Mouse (Mus musculus): ENCODE measurements around the gene St6galnac3. TPM values are rescaled to one million over a fixed set of nuclear protein-coding genes. Genes with fewer than 3 reads are reported as not detected.

The St6galnac3 gene
- polyA plus RNA-seq, 1 experiment from 2014 or later: 41.4 TPM

DNA sequence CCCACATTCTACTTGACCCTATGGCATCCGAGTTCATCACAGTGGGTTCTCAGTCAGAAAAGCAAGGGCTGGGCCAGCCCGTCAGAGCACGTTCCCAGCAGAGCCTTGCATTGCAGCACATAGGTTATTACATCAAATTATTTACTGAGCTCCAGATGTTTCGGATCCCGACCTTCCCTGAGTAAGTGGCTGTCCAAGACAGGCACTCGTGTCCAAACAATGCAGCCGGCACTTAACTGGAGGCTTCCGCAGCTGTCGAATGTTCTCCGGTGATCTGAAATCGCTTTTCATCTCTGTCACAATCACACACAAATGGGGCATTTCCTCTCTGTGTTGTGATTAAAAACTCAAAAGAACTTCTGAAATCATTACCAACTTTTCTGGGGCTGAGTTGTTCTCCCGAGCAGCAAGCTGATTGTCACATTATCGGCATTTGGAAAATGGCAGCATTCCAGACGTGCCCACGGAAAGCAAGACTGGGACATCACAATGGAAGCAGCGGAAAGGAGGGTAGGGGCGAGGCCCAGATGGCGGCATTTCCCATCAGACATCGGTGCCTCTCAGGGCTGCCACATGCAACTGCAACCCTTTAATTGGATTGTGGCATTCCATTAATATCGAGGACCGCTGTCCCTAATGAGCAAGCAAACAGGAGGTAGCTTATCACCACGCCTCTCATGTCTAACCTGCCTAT lies 428.5 kb downstream of the St6galnac3 start:
- Histone ChIP-seq H3K4me2 (ENCODE audit: low read depth) (no peak overlapping the region), H3K4me1 (ENCODE audit: control insufficient read depth, insufficient read depth, low read length) (no peaks in the 10 kb centered on the region), H3K27me3 (ENCODE audit: control insufficient read depth, insufficient read depth, low read length) (no peaks in the 10 kb centered on the region), H3K9me3 (ENCODE audit: control insufficient read depth, low read length) (no peaks in the 10 kb centered on the region), H3K4me3 (ENCODE audit: low read depth, low read length) (no peak overlapping the region), H3K9ac (ENCODE audit: low read length) (no peak overlapping the region), H3K27ac (ENCODE audit: low read depth, low read length) (no peak overlapping the region), H3K36me3 (ENCODE audit: control insufficient read depth, insufficient read depth, low read length) (no peaks in the 10 kb centered on the region)
- ATAC-seq (ENCODE audit: insufficient read depth, low FRiP score, low TSS enrichment) (no peak), DNase-seq (ENCODE audit: low spot score) (no peak)
- whole genome bisulfite sequencing: 85% methylated on average over 22 of the region's 22 CpGs

DNA sequence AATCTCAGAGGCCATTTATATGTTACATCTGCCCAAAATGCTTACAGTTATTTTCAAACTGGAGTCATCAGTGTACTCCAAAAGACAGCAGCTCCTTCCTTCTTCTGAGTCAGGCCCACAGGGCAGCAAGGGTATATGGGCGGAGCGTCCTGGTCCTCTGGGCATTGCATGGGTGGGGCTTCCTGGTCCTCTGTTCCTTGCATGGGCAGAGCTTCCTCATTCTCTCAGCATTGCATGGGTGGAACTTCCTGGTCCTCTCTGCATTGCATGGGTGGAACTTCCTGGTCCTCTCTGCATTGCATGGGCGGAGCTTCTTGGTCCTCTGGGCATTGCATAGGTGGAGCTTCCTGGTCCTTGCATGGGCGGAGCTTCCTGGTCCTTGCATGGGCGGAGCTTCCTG lies 432.1 kb downstream of the St6galnac3 start:
- Histone ChIP-seq H3K4me1 (ENCODE audit: control insufficient read depth, insufficient read depth, low read length) (no peaks in the 10 kb centered on the region), H3K27ac (ENCODE audit: low read depth, low read length) (no peak overlapping the region), H3K27me3 (ENCODE audit: control insufficient read depth, insufficient read depth, low read length) (no peaks in the 10 kb centered on the region), H3K9me3 (ENCODE audit: control insufficient read depth, low read length) (no peaks in the 10 kb centered on the region), H3K9ac (ENCODE audit: low read length) (no peak overlapping the region), H3K4me2 (ENCODE audit: low read depth) (no peak overlapping the region), H3K36me3 (ENCODE audit: control insufficient read depth, insufficient read depth, low read length) (no peaks in the 10 kb centered on the region), H3K4me3 (ENCODE audit: low read depth, low read length) (no peak overlapping the region)
- no peak for DNase-seq (ENCODE audit: low spot score)
- no peak for ATAC-seq (ENCODE audit: insufficient read depth, low FRiP score, low TSS enrichment)
- 93% methylated on average over 5 of the region's 5 CpGs for WGBS

DNA sequence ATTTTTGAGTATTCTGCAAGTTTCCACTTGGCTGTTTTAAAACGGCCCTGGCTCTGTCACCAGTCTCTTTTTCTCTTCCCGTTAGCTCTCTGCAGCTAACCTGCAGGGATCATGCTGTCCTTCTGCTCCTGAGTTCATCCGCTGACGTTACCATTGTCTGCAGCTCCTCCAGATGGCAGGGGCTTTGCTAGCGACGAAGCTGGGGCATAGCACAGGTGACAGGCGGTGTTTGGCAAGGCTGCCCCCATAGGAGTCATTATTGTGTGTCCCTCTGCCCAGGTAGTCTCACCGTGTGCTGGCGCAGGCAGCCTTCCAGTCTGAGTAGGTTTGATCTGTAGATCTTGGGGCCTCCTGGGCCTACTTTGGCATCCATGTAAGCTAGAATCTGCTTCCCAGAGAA lies 432.6 kb downstream of the St6galnac3 start:
- no peak overlapping the region for H3K9ac ChIP-seq (ENCODE audit: low read length)
- H3K4me1 ChIP-seq (ENCODE audit: control insufficient read depth, insufficient read depth, low read length): no peaks in the 10 kb centered on the region
- WGBS: 86% methylated on average over 9 of the region's 9 CpGs
- ATAC-seq (ENCODE audit: insufficient read depth, low FRiP score, low TSS enrichment) (no peak), DNase-seq (ENCODE audit: low spot score) (no peak)
- H3K9me3 ChIP-seq (ENCODE audit: control insufficient read depth, low read length): no peaks in the 10 kb centered on the region
- H3K27me3 ChIP-seq (ENCODE audit: control insufficient read depth, insufficient read depth, low read length): no peaks in the 10 kb centered on the region
- no peak overlapping the region for H3K4me2 ChIP-seq (ENCODE audit: low read depth)
- no peak overlapping the region for H3K27ac ChIP-seq (ENCODE audit: low read depth, low read length)
- no peaks in the 10 kb centered on the region for H3K36me3 ChIP-seq (ENCODE audit: control insufficient read depth, insufficient read depth, low read length)
- H3K4me3 ChIP-seq (ENCODE audit: low read depth, low read length): no peak overlapping the region

DNA sequence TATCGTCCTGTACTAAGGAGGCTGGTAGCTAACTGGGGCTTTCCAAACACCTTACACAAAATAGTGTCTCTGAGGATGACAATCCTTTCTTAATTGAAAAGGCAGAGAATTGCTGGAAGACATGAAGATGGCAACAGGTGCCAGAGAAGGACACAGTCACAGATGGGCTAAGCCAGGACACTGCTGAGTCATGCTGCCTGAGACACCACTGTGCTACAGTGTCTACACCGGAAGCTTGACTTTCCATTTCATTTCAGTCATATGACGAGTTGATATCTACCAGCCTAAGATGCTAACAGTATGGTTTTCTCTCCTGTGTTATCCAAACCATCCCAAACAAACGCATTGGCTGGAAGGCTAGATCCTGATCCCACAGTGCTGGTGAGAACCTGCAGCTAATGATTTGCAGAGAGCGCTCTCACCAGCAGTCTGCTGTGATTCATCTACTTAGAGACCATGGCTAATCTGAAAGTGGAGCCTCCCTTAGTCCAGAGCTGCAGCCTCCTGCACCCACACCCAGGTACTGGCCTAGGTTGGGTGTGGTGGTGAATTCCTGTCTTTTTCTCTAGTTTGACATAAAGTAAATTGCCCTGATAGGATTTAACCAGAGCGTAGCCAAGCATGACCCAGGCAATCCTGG lies 433.4 kb downstream of the St6galnac3 start:
- H3K4me1 ChIP-seq (ENCODE audit: control insufficient read depth, insufficient read depth, low read length): no peaks in the 10 kb centered on the region
- WGBS: 91% methylated on average over 6 of the region's 6 CpGs
- no peak overlapping the region for H3K27ac ChIP-seq (ENCODE audit: low read depth, low read length)
- H3K27me3 ChIP-seq (ENCODE audit: control insufficient read depth, insufficient read depth, low read length): no peaks in the 10 kb centered on the region
- no peak overlapping the region for H3K4me3 ChIP-seq (ENCODE audit: low read depth, low read length)
- no peaks in the 10 kb centered on the region for H3K9me3 ChIP-seq (ENCODE audit: control insufficient read depth, low read length)
- H3K36me3 ChIP-seq (ENCODE audit: control insufficient read depth, insufficient read depth, low read length): no peaks in the 10 kb centered on the region
- ATAC-seq (ENCODE audit: insufficient read depth, low FRiP score, low TSS enrichment) (no peak), DNase-seq (ENCODE audit: low spot score) (no peak)
- no peak overlapping the region for H3K9ac ChIP-seq (ENCODE audit: low read length)
- H3K4me2 ChIP-seq (ENCODE audit: low read depth): no peak overlapping the region

DNA sequence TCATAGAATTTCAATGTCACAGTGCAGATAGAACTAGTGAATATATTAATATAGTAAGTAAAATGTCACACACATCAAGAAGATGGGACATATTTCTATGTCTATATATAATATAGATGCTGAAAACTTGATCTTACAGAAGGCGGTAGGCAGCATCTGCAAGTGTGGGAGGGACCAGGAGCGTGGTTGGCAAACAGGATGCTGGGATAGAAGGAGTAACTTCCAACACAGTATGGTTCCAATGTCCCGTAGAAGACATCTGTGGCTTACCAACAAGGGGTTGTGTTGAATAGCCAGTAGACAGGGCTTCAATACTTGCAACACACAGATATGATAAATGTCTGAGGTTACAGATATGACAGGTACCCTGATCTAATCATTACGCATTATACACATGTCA lies 435.0 kb downstream of the St6galnac3 start:
- Histone ChIP-seq H3K36me3 (ENCODE audit: control insufficient read depth, insufficient read depth, low read length) (no peaks in the 10 kb centered on the region), H3K4me1 (ENCODE audit: control insufficient read depth, insufficient read depth, low read length) (no peaks in the 10 kb centered on the region), H3K9ac (ENCODE audit: low read length) (no peak overlapping the region), H3K9me3 (ENCODE audit: control insufficient read depth, low read length) (no peaks in the 10 kb centered on the region), H3K27me3 (ENCODE audit: control insufficient read depth, insufficient read depth, low read length) (no peaks in the 10 kb centered on the region), H3K27ac (ENCODE audit: low read depth, low read length) (no peak overlapping the region), H3K4me2 (ENCODE audit: low read depth) (no peak overlapping the region), H3K4me3 (ENCODE audit: low read depth, low read length) (no peak overlapping the region)
- ATAC-seq (ENCODE audit: insufficient read depth, low FRiP score, low TSS enrichment) (no peak), DNase-seq (ENCODE audit: low spot score) (no peak)
- WGBS: 95% methylated on average over 4 of the region's 4 CpGs

DNA sequence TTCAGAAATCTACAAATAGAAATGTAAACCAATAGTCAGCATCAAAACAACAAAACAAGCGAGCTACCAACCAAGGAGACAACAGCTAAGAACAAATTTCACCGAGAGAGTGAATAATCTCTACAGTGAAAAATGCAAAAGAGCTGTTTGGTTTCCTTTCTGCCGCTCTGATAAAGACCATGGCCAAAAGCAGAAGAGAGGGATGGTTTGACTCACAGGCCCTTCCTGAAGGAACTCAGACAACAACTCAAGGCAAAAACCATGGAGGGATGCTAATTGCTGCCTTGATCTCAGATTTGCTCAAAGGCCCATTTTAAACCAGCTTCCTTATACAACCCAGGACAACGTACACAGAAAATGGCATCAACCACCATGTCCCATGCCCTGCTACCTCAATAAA lies 437.4 kb downstream of the St6galnac3 start:
- H3K4me3 ChIP-seq (ENCODE audit: low read depth, low read length): no peak overlapping the region
- H3K36me3 ChIP-seq (ENCODE audit: control insufficient read depth, insufficient read depth, low read length): no peaks in the 10 kb centered on the region
- H3K4me2 ChIP-seq (ENCODE audit: low read depth): no peak overlapping the region
- ATAC-seq (ENCODE audit: insufficient read depth, low FRiP score, low TSS enrichment) (no peak), DNase-seq (ENCODE audit: low spot score) (no peak)
- WGBS: 96% methylated on average over 4 of the region's 4 CpGs
- no peak overlapping the region for H3K9ac ChIP-seq (ENCODE audit: low read length)
- H3K27ac ChIP-seq (ENCODE audit: low read depth, low read length): no peak overlapping the region
- no peaks in the 10 kb centered on the region for H3K9me3 ChIP-seq (ENCODE audit: control insufficient read depth, low read length)
- no peaks in the 10 kb centered on the region for H3K4me1 ChIP-seq (ENCODE audit: control insufficient read depth, insufficient read depth, low read length)
- H3K27me3 ChIP-seq (ENCODE audit: control insufficient read depth, insufficient read depth, low read length): no peaks in the 10 kb centered on the region

DNA sequence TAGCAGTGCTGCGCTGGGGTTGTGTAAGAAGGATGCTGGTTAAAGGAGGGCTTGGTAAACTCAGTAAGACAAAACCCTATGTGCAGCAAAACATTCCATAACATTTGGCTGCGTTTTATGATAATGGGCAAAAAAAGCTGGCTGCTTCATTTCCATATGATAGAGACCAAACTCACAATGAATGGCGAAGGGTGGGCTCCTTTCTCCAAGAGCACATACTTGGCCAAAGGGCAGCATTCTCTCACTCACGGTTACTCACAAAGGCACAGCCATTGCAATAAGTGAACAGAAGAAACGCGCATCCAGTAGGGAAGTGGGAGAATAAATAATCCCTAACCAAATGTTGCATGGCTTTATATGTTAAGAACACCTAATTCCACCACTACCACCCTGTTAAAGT lies 437.9 kb downstream of the St6galnac3 start:
- H3K27ac ChIP-seq (ENCODE audit: low read depth, low read length): no peak overlapping the region
- ATAC-seq (ENCODE audit: insufficient read depth, low FRiP score, low TSS enrichment) (no peak), DNase-seq (ENCODE audit: low spot score) (no peak)
- H3K9me3 ChIP-seq (ENCODE audit: control insufficient read depth, low read length): no peaks in the 10 kb centered on the region
- H3K4me1 ChIP-seq (ENCODE audit: control insufficient read depth, insufficient read depth, low read length): no peaks in the 10 kb centered on the region
- H3K27me3 ChIP-seq (ENCODE audit: control insufficient read depth, insufficient read depth, low read length): no peaks in the 10 kb centered on the region
- no peak overlapping the region for H3K9ac ChIP-seq (ENCODE audit: low read length)
- no peak overlapping the region for H3K4me3 ChIP-seq (ENCODE audit: low read depth, low read length)
- no peaks in the 10 kb centered on the region for H3K36me3 ChIP-seq (ENCODE audit: control insufficient read depth, insufficient read depth, low read length)
- WGBS: 84% methylated on average over 6 of the region's 6 CpGs
- H3K4me2 ChIP-seq (ENCODE audit: low read depth): no peak overlapping the region

DNA sequence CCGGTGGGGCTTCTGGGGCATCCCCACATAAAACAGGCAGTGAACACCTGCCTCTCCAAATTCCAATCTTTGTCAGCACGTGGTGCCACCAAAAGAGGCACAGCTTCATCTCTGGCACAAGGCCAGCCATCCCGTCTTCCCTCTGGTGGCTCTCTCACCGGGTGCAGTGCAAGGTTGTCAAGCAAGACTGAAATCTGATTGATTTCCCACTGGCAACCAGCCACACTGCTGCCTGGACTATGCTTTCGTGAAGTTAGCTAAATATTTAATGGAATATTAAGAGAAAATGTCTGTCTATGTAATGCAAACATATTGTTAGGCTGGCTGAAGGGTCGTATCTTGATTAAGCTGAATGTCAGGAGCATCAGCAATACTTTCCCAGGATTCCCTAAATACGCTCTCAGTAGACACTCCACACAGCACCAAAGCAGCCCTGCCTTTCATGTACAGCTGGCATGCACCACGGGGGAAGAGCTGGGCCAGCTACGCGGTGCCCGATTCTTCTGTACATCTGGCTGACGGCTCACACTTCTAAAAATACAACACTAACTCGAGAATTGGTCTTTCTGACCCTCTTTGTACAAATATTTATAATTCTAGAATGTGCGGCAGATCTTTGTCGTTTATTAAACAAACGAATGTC lies 442.7 kb downstream of the St6galnac3 start:
- 81% methylated on average over 16 of the region's 16 CpGs for WGBS
- Histone ChIP-seq H3K9me3 (ENCODE audit: control insufficient read depth, low read length) (no peaks in the 10 kb centered on the region), H3K4me3 (ENCODE audit: low read depth, low read length) (no peak overlapping the region), H3K27me3 (ENCODE audit: control insufficient read depth, insufficient read depth, low read length) (no peaks in the 10 kb centered on the region), H3K4me2 (ENCODE audit: low read depth) (no peak overlapping the region), H3K27ac (ENCODE audit: low read depth, low read length) (no peak overlapping the region), H3K4me1 (ENCODE audit: control insufficient read depth, insufficient read depth, low read length) (peaks cover 7% of the 10 kb centered on the region), H3K9ac (ENCODE audit: low read length) (no peak overlapping the region), H3K36me3 (ENCODE audit: control insufficient read depth, insufficient read depth, low read length) (no peaks in the 10 kb centered on the region)
- ATAC-seq (ENCODE audit: insufficient read depth, low FRiP score, low TSS enrichment) (no peak), DNase-seq (ENCODE audit: low spot score) (no peak)

DNA sequence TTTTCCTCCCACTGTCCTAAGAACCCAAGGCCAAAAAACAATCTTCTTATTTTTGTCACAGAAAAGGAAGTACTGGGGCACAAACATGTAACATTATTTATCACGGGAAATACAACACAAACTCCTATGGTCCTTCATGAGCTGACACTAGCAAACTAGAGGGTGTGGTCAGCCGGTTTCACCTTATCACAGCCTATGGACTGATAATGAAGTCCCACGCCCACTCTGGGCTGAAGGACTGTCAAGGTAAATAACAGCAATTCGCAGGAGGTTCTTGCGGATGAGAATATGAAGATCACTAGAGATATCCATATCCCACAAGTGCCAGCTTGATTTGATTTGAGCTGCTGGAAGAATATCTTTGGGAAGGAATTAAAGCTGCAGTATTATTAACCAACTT lies 446.7 kb downstream of the St6galnac3 start:
- H3K4me3 ChIP-seq (ENCODE audit: low read depth, low read length): no peak overlapping the region
- 0 out of 2 replicates have a peak, but pooled peaks cover 4% of the 10 kb centered on the region for H3K9me3 ChIP-seq (ENCODE audit: control insufficient read depth, low read length)
- WGBS: 88% methylated on average over 5 of the region's 5 CpGs
- no peaks in the 10 kb centered on the region for H3K27me3 ChIP-seq (ENCODE audit: control insufficient read depth, insufficient read depth, low read length)
- no peaks in the 10 kb centered on the region for H3K36me3 ChIP-seq (ENCODE audit: control insufficient read depth, insufficient read depth, low read length)
- peaks cover 15% of the 10 kb centered on the region for H3K4me1 ChIP-seq (ENCODE audit: control insufficient read depth, insufficient read depth, low read length)
- no peak overlapping the region for H3K27ac ChIP-seq (ENCODE audit: low read depth, low read length)
- H3K4me2 ChIP-seq (ENCODE audit: low read depth): no peak overlapping the region
- no peak for ATAC-seq (ENCODE audit: insufficient read depth, low FRiP score, low TSS enrichment)
- DNase-seq (ENCODE audit: low spot score): no peak
- no peak overlapping the region for H3K9ac ChIP-seq (ENCODE audit: low read length)
